Mouse (Mus musculus) CH12.LX (cell line): ENCODE results near the gene Gm12184. TPM values are rescaled to one million over a fixed set of nuclear protein-coding genes. Genes with fewer than 3 reads are reported as not detected.

Experiments
- DNase-seq: peaks from one replicate; pipeline ENCODE4 v3.0.0-alpha.2; 2013; ENCODE audit errors: extremely low read depth
- H3K27ac ChIP-seq: 2 replicates; pipeline ENCODE4 v1.5.1; 2012; ENCODE audit warnings: low read depth, mild to moderate bottlenecking, control low read depth, moderate library complexity; ENCODE audit not compliant: insufficient read depth
- H3K27me3 ChIP-seq: replicated peaks from 2 replicates; pipeline ENCODE3; 2012; ENCODE audit warnings: inconsistent platforms
- H3K36me3 ChIP-seq, 2 experiments: replicated peaks in 1 of 2; 2 replicates each; pipeline versions ENCODE3 to v1.6.1; 2012; ENCODE audit warnings: inconsistent platforms in 1 of 2, low read length in 1 of 2, mild to moderate bottlenecking in 1 of 2, mixed read lengths in 1 of 2, moderate library complexity in 1 of 2; ENCODE audit not compliant: control insufficient read depth in 1 of 2, insufficient read depth in 1 of 2
- H3K4me1 ChIP-seq, 2 experiments: 2 replicates each; pipeline ENCODE4 v1.6.1; 2012; ENCODE audit warnings: inconsistent platforms in 1 of 2, moderate library complexity in 1 of 2; ENCODE audit not compliant: insufficient read depth in 2 of 2, control insufficient read depth in 1 of 2
- H3K4me2 ChIP-seq: 2 replicates; pipeline ENCODE4 v1.6.1; 2012; ENCODE audit warnings: low read depth, mild to moderate bottlenecking, control low read depth; ENCODE audit not compliant: poor library complexity, insufficient read depth, severe bottlenecking
- H3K4me3 ChIP-seq, 3 experiments: fragments of 150-350 bp in 1 of 3; sonication (generic) in 1 of 3; replicated peaks in 1 of 3; 2 replicates each; pipeline versions ENCODE3 to v1.5.1; 2011 to 2012; ENCODE audit warnings: low read depth in 2 of 3, low read length in 2 of 3, mild to moderate bottlenecking in 2 of 3, moderate library complexity in 2 of 3, control low read depth in 1 of 3, improper control_type of control experiment in 1 of 3, inconsistent platforms in 1 of 3, mixed read lengths in 1 of 3; ENCODE audit not compliant: poor library complexity in 1 of 3
- H3K79me2 ChIP-seq: replicated peaks from 2 replicates; pipeline ENCODE4 v1.6.1; 2012; ENCODE audit warnings: mild to moderate bottlenecking, moderate library complexity; ENCODE audit not compliant: control insufficient read depth, poor library complexity, insufficient read depth, severe bottlenecking; ENCODE audit errors: extremely low read depth
- H3K9ac ChIP-seq: 2 replicates; pipeline ENCODE4 v1.6.1; 2012; ENCODE audit warnings: low read depth, mild to moderate bottlenecking, control low read depth, moderate library complexity; ENCODE audit not compliant: insufficient read depth
- H3K9me3 ChIP-seq: replicated peaks from 2 replicates; pipeline ENCODE3; 2012; ENCODE audit warnings: low read length, inconsistent platforms, mixed read lengths
- CHD1 ChIP-seq: IDR thresholded peaks from 2 replicates; pipeline ENCODE4 v1.6.1; 2012; ENCODE audit warnings: low read depth, low read length, improper control_type of control experiment, inconsistent platforms
- CHD2 ChIP-seq: IDR thresholded peaks from 2 replicates; pipeline ENCODE4 v1.6.1; 2011; ENCODE audit warnings: low read length, improper control_type of control experiment
- ELF1 ChIP-seq: IDR thresholded peaks from 2 replicates; pipeline ENCODE4 v1.6.1; 2014; ENCODE audit warnings: low read depth, mild to moderate bottlenecking, inconsistent platforms, low read length, improper control_type of control experiment
- EP300 ChIP-seq: IDR thresholded peaks from 2 replicates; pipeline ENCODE4 v1.6.1; 2011; ENCODE audit warnings: low read length, improper control_type of control experiment
- MAFK ChIP-seq: IDR thresholded peaks from 2 replicates; pipeline ENCODE4 v1.6.1; 2011; ENCODE audit warnings: low read length, improper control_type of control experiment; ENCODE audit not compliant: insufficient replicate concordance
- MAX ChIP-seq: IDR thresholded peaks from 2 replicates; pipeline ENCODE4 v1.6.1; 2011; ENCODE audit warnings: low read length, improper control_type of control experiment
- MAZ ChIP-seq: IDR thresholded peaks from 2 replicates; pipeline ENCODE4 v1.6.1; 2012; ENCODE audit warnings: low read depth, mild to moderate bottlenecking, inconsistent platforms, low read length, improper control_type of control experiment, moderate library complexity
- MXI1 ChIP-seq: IDR thresholded peaks from 2 replicates; pipeline ENCODE4 v1.6.1; 2011; ENCODE audit warnings: mild to moderate bottlenecking, low read depth, low read length, improper control_type of control experiment
- MYC ChIP-seq: IDR thresholded peaks from 2 replicates; pipeline ENCODE4 v1.6.1; 2011; ENCODE audit warnings: low read depth, mild to moderate bottlenecking, improper control_type of control experiment, low read length
- NRF1 ChIP-seq: IDR thresholded peaks from 2 replicates; pipeline ENCODE4 v1.6.1; 2014; ENCODE audit warnings: low read depth, mild to moderate bottlenecking, inconsistent platforms, low read length, improper control_type of control experiment, moderate library complexity
- POLR2AphosphoS2 ChIP-seq: IDR thresholded peaks from 2 replicates; pipeline ENCODE4 v1.6.1; 2011; ENCODE audit warnings: low read depth, low read length, improper control_type of control experiment
- RAD21 ChIP-seq: IDR thresholded peaks from 2 replicates; pipeline ENCODE4 v1.6.1; 2011; ENCODE audit warnings: low read depth, mild to moderate bottlenecking, low read length, improper control_type of control experiment, moderate library complexity
- SIN3A ChIP-seq: IDR thresholded peaks from 2 replicates; pipeline ENCODE4 v1.6.1; 2012; ENCODE audit warnings: low read length, improper control_type of control experiment, inconsistent platforms
- TBP ChIP-seq: conservative IDR thresholded peaks from 2 replicates; pipeline ENCODE4 v1.6.1; 2011; ENCODE audit warnings: low read depth, low read length, improper control_type of control experiment
- TCF12 ChIP-seq: IDR thresholded peaks from 2 replicates; pipeline ENCODE4 v1.6.1; 2014; ENCODE audit warnings: low read depth, mild to moderate bottlenecking, inconsistent platforms, low read length, improper control_type of control experiment
- UBTF ChIP-seq: IDR thresholded peaks from 2 replicates; pipeline ENCODE4 v1.6.1; 2012; ENCODE audit warnings: low read depth, mild to moderate bottlenecking, inconsistent platforms, low read length, improper control_type of control experiment, moderate library complexity
- USF1 ChIP-seq: IDR thresholded peaks from 2 replicates; pipeline ENCODE4 v1.6.1; 2014; ENCODE audit warnings: low read depth, mild to moderate bottlenecking, inconsistent platforms, low read length, improper control_type of control experiment
- USF2 ChIP-seq: conservative IDR thresholded peaks from 2 replicates; pipeline ENCODE4 v1.6.1; 2011; ENCODE audit warnings: low read depth, low read length, improper control_type of control experiment
- ZKSCAN1 ChIP-seq: IDR thresholded peaks from 2 replicates; pipeline ENCODE4 v1.6.1; 2012; ENCODE audit warnings: low read depth, inconsistent platforms, low read length, improper control_type of control experiment, borderline replicate concordance
- ZMIZ1 ChIP-seq: IDR thresholded peaks from 2 replicates; pipeline ENCODE4 v1.6.1; 2012; ENCODE audit warnings: low read depth, mild to moderate bottlenecking, inconsistent platforms, low read length, improper control_type of control experiment
- ZNF384 ChIP-seq: IDR thresholded peaks from 2 replicates; pipeline ENCODE4 v1.6.1; 2012; ENCODE audit warnings: low read depth, low read length, improper control_type of control experiment, inconsistent platforms
- dilution Hi-C: fragments of 300-500 bp; cut with MboI; formaldehyde crosslinking; loops from 2 replicates; pipeline ENCODE4 v1.14.3; 2020; ENCODE audit warnings: low sequenced_read_pairs; ENCODE audit not compliant: extremely low pct_unique_long_range_greater_than_20kb, extremely low pct_ligation_motif_present
- in situ Hi-C: fragments of 300-500 bp; cut with MboI; formaldehyde crosslinking; loops from 3 replicates; pipeline ENCODE4 v1.14.3; 2019; ENCODE audit warnings: low sequenced_read_pairs, low pct_ligation_motif_present, low pct_unique_long_range_greater_than_20kb, mixed read lengths
- polyA plus RNA-seq: library from polyadenylated mRNA; unstranded; fragments of >175 nt; gene quantifications from 2 replicates; pipeline ENCODE4 v1.2.1, GENCODE M21; 2012; ENCODE audit warnings: low read depth; ENCODE audit not compliant: insufficient read length
- total RNA-seq, 2 experiments: library from RNA; depleted of rRNA; stranded (reverse); fragments of 300-350 nt in 1 of 2; fragments of >200 nt in 1 of 2; gene quantifications; 2 replicates each; pipeline ENCODE4 v1.2.3; 2012 to 2014

The Gm12184 gene
- total and polyA plus RNA-seq, 3 experiments = 5.6 to 51.6 (median 7.1) TPM

- no peak for TF ChIP-seq CHD1
- no peak for TF ChIP-seq MAX
- no peak for TF ChIP-seq USF2
- TF ChIP-seq POLR2AphosphoS2 = no peak
- TF ChIP-seq ZKSCAN1 = no peak
- TF ChIP-seq TBP = no peak
- TF ChIP-seq MAFK = no peak
- peak; percentile 54; the same call in 1 of the 2 replicates for TF ChIP-seq MAZ
- TF ChIP-seq MYC = no peak
Observed at GRCm38 (mm10) chr11:48789973-48790823, 36.3 kb downstream of the Gm12184 start (continued).

GRCm38 (mm10) chr11:48789215-48789614, 37.2 kb downstream of the Gm12184 start:
- in situ Hi-C loops = loop anchor here (5.0 to 10.0 kb wide), 2 partner anchors 68 to 476 kb away; no protein-coding TSS in a partner anchor
- Histone ChIP-seq H3K27ac (no peak overlapping the region), H3K9ac (no peak overlapping the region), H3K4me3 (no peak overlapping the region), H3K4me2 (0 out of 2 replicates have a peak overlapping the region, but pooled peaks have one; percentile 92), H3K36me3 (peaks cover 4 to 17% of the 10 kb centered on the region in 2 experiments), H3K27me3 (no peaks in the 10 kb centered on the region), H3K9me3 (no peaks in the 10 kb centered on the region), H3K4me1 (peaks cover 4 to 23% of the 10 kb centered on the region in 2 experiments)
- no peak for TF ChIP-seq RAD21
- no peak for TF ChIP-seq ZNF384
- no peak for TF ChIP-seq SIN3A
- TF ChIP-seq POLR2AphosphoS2 = no peak
- TF ChIP-seq TBP = no peak
- no peak for TF ChIP-seq TCF12
- no peak for TF ChIP-seq NRF1
- TF ChIP-seq UBTF = no peak
- no peak for TF ChIP-seq MXI1
- no peak for TF ChIP-seq ELF1
- TF ChIP-seq ZMIZ1 = no peak
- no peak for TF ChIP-seq EP300
- no peak for TF ChIP-seq MAFK
- no peak for TF ChIP-seq CHD1
- no peak for TF ChIP-seq CHD2
- TF ChIP-seq USF1 = no peak
- TF ChIP-seq, all 38 proteins: peak for 0
- DNase-seq = no peak
- dilution Hi-C loops = no loop called here
- H3K79me2 ChIP-seq = no peaks in the 10 kb centered on the region
